Mouse (Mus musculus) megakaryocyte, embryonic 14.5 days (primary cell): ENCODE results near the gene Cntn1.

Experiments
- FLI1 ChIP-seq: IDR thresholded peaks from 2 replicates; pipeline ENCODE4 v1.6.1; 2012; ENCODE audit warnings: low read length, inconsistent platforms, mixed read lengths
- GATA1 ChIP-seq: IDR thresholded peaks from 3 replicates; pipeline ENCODE4 v1.6.1; 2012; ENCODE audit warnings: mixed read lengths, low read length, inconsistent platforms, borderline replicate concordance

DNA sequence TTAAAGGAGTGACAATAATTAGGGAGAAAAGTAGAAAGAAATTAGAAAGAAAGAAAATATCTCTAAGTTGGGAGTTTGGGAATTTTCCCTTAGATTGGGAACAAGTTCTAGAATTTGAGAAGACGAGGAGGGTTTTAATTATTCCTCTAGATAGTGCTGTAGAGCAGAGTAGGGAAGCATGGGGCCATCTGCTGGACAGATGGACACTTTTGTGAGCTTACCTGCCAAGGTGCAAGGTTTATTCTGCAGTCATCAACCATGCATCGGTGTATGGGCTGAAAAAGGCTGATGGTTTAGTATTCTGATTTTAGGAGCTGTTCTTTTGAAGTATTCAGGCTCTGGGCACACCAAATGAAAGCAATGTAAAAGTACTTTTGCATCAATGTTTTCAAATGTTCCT is 124.8 kb downstream of the Cntn1 start:
- TF ChIP-seq GATA1: no peak
- no peak for TF ChIP-seq FLI1
